Mouse (Mus musculus): ENCODE measurements around the gene Aldh9a1. TPM values are rescaled to one million over a fixed set of nuclear protein-coding genes. Genes with fewer than 3 reads are reported as not detected.

Aldh9a1 gene
- polyA plus RNA-seq, 1 experiment: 17.6 TPM

DNA sequence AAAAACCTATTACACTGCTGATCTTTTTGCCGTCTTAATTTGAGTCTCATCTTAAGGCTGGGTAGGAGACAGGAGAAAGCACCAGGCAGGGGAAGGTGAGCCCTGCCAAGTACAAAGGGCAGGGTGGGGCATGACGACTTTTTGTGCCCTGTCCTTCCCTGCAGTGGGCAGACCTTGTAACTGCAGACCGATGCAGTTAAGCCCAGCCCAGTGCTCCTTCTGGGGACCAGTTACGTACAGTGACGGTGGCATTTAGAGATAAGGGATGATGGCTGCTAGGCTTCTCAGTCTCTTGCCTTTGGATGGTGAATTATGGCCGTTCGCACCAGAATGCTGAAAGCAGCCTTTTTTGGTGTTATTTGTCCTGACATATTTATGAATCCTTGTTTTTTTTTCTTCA is 18.7 kb downstream of the Aldh9a1 start:
- no peak overlapping the region for H3K4me2 ChIP-seq (ENCODE audit: low read depth)
- TF ChIP-seq REST (IDR thresholded peaks at IDR 0.05; ENCODE audit: insufficient read depth, insufficient read length) (no peak), SRF (IDR thresholded peaks at IDR 0.05; ENCODE audit: control insufficient read depth, insufficient read length, low read depth) (no peak)
- no peak overlapping the region for H3K4me3 ChIP-seq
- peaks cover 11% of the 10 kb centered on the region for H3K36me3 ChIP-seq (ENCODE audit: control insufficient read depth, insufficient read depth)
- H3K79me2 ChIP-seq (ENCODE audit: control insufficient read depth, insufficient read depth): no peaks in the 10 kb centered on the region
- H3K27me3 ChIP-seq (ENCODE audit: control insufficient read depth, insufficient read depth, insufficient read length): no peaks in the 10 kb centered on the region
- H3ac ChIP-seq (ENCODE audit: control insufficient read depth, insufficient read length): no peak overlapping the region

DNA sequence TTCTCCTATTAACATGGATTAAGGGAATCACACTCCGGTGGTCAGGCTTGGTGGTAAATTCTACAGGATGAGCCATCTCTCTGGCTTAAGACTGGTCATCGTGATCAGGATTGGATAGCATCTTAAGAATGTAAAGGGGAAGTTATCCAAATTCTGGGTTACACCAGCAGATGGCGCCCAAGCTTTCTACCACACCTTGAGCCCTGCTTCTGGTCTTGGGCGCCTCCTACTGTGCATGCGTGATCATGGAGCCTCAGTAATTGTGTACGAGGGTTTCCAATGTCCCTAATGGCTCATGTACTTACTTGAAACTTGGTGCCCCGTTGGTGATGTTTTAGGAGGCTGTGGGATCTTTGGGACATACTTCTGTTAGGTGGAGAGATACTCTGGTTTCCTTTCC is 20.1 kb downstream of the Aldh9a1 start:
- Histone ChIP-seq H3K79me2 (ENCODE audit: control insufficient read depth, insufficient read depth) (no peaks in the 10 kb centered on the region), H3K36me3 (ENCODE audit: control insufficient read depth, insufficient read depth) (peaks cover 7% of the 10 kb centered on the region), H3K27me3 (ENCODE audit: control insufficient read depth, insufficient read depth, insufficient read length) (no peaks in the 10 kb centered on the region), H3ac (ENCODE audit: control insufficient read depth, insufficient read length) (no peak overlapping the region), H3K4me3 (no peak overlapping the region), H3K4me2 (ENCODE audit: low read depth) (no peak overlapping the region)
- no peak for TF ChIP-seq MYOD1 (IDR thresholded peaks at IDR 0.05; ENCODE audit: control insufficient read depth in 1 of 3, insufficient read length in 2 of 3, low read depth in 2 of 3)
- no peak for TF ChIP-seq CEBPB (IDR thresholded peaks at IDR 0.05; ENCODE audit: insufficient read depth, poor library complexity, severe bottlenecking)
- no peak for TF ChIP-seq TCF3 (IDR thresholded peaks at IDR 0.05; ENCODE audit: insufficient read length, low read depth)
- no peak for TF ChIP-seq MAX (IDR thresholded peaks at IDR 0.05; ENCODE audit: low read depth)
- TF ChIP-seq SRF (IDR thresholded peaks at IDR 0.05; ENCODE audit: control insufficient read depth, insufficient read length, low read depth): no peak
- no peak for TF ChIP-seq MYOG (IDR thresholded peaks at IDR 0.05; ENCODE audit: control insufficient read depth in 1 of 3, insufficient read depth in 1 of 3, insufficient read length in 2 of 3, low read depth in 2 of 3)
- TF ChIP-seq REST (IDR thresholded peaks at IDR 0.05; ENCODE audit: insufficient read depth, insufficient read length): no peak
- no peak for TF ChIP-seq E2F4 (IDR thresholded peaks at IDR 0.05; ENCODE audit: insufficient read depth)
- TF ChIP-seq POLR2AphosphoS2 (IDR thresholded peaks at IDR 0.05; ENCODE audit: insufficient read length, low read depth): no peak
- no peak for TF ChIP-seq POLR2A (IDR thresholded peaks at IDR 0.05; ENCODE audit: insufficient read length, low read depth)
- TF ChIP-seq TCF12 (IDR thresholded peaks at IDR 0.05; ENCODE audit: insufficient read depth, poor library complexity, severe bottlenecking): no peak
- TF ChIP-seq USF1 (IDR thresholded peaks at IDR 0.05; ENCODE audit: low read depth): no peak

DNA sequence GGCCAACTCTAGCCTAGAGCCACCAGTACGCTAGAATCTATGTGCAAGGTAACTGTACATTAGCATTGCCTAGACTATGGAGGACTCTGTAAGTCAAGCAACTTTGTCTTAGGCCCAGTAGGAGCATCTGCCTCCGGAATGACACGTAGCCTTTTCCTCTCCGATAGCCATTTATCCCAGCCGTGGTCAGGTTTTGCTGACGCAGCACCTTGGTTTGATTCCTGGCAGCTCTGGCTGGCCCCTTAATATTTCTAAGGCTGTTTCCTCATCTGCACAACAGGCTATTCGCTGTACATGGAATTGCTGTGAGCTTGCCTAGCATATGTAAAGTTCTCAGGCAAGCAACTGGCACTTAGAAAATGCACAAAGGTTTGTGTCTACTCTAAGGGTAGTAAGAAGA is 22.9 kb downstream of the Aldh9a1 start:
- TF ChIP-seq POLR2AphosphoS2 (IDR thresholded peaks at IDR 0.05; ENCODE audit: insufficient read length, low read depth): no peak
- no peak for TF ChIP-seq POLR2A (IDR thresholded peaks at IDR 0.05; ENCODE audit: insufficient read length, low read depth)
- no peak for TF ChIP-seq CEBPB (IDR thresholded peaks at IDR 0.05; ENCODE audit: insufficient read depth, poor library complexity, severe bottlenecking)
- TF ChIP-seq USF1 (IDR thresholded peaks at IDR 0.05; ENCODE audit: low read depth): no peak
- no peak for TF ChIP-seq MYOG (IDR thresholded peaks at IDR 0.05; ENCODE audit: control insufficient read depth in 1 of 3, insufficient read depth in 1 of 3, insufficient read length in 2 of 3, low read depth in 2 of 3)
- no peak for TF ChIP-seq MYOD1 (IDR thresholded peaks at IDR 0.05; ENCODE audit: control insufficient read depth in 1 of 3, insufficient read length in 2 of 3, low read depth in 2 of 3)
- TF ChIP-seq TCF3 (IDR thresholded peaks at IDR 0.05; ENCODE audit: insufficient read length, low read depth): no peak
- no peaks in the 10 kb centered on the region for H3K79me2 ChIP-seq (ENCODE audit: control insufficient read depth, insufficient read depth)
- H3K4me2 ChIP-seq (ENCODE audit: low read depth): no peak overlapping the region
- H3K27me3 ChIP-seq (ENCODE audit: control insufficient read depth, insufficient read depth, insufficient read length): no peaks in the 10 kb centered on the region
- H3K4me3 ChIP-seq: no peak overlapping the region
- no peak overlapping the region for H3ac ChIP-seq (ENCODE audit: control insufficient read depth, insufficient read length)
- no peaks in the 10 kb centered on the region for H3K36me3 ChIP-seq (ENCODE audit: control insufficient read depth, insufficient read depth)

DNA sequence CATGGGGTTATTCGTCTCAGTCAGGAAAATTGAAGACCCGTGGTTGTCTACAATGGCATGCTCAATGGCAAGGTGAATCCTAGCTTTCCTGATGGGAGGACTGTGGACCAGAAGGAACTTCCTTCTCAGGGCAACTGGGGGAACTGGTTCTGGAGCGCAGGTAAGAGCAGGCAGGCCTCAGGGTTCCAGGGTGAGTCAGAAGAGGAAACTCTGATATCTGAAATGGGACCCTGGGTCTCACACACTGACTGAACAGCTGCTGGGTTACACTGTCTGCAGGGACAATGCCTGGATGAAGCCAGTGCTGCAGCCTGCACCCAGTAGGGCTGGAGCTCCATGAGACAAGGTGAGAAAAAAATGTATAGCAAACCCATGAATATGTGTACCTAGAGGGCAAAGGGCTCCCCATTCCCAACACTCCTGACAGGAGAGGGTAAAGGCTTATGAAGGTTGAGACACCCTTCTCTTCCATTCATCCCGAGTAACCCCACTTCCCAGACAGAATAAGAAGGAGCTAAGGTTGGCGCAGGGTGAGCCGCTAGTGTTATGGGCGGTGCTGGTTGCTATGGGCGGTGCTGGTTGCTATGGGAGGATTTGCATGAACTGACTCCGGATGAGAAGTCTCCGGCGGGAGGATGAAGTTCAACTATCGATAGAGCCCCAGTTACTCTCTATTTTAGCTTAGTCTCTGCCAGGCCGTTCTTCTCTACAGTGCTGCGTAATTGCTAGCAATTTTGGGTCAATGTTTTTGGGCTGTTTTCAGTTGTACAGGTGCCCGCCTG is 24.4 kb downstream of the Aldh9a1 start:
- no peaks in the 10 kb centered on the region for H3K27me3 ChIP-seq (ENCODE audit: control insufficient read depth, insufficient read depth, insufficient read length)
- H3K4me2 ChIP-seq (ENCODE audit: low read depth): no peak overlapping the region
- no peaks in the 10 kb centered on the region for H3K36me3 ChIP-seq (ENCODE audit: control insufficient read depth, insufficient read depth)
- no peaks in the 10 kb centered on the region for H3K79me2 ChIP-seq (ENCODE audit: control insufficient read depth, insufficient read depth)
- H3K4me3 ChIP-seq: no peak overlapping the region
- no peak overlapping the region for H3ac ChIP-seq (ENCODE audit: control insufficient read depth, insufficient read length)
- TF ChIP-seq SRF (IDR thresholded peaks at IDR 0.05; ENCODE audit: control insufficient read depth, insufficient read length, low read depth) (no peak), MYOG (IDR thresholded peaks at IDR 0.05; ENCODE audit: control insufficient read depth in 1 of 3, insufficient read depth in 1 of 3, insufficient read length in 2 of 3, low read depth in 2 of 3) (no peak), CEBPB (IDR thresholded peaks at IDR 0.05; ENCODE audit: insufficient read depth, poor library complexity, severe bottlenecking) (no peak), MYOD1 (IDR thresholded peaks at IDR 0.05; ENCODE audit: control insufficient read depth in 1 of 3, insufficient read length in 2 of 3, low read depth in 2 of 3) (no peak), USF1 (IDR thresholded peaks at IDR 0.05; ENCODE audit: low read depth) (no peak), MAX (IDR thresholded peaks at IDR 0.05; ENCODE audit: low read depth) (no peak), TCF3 (IDR thresholded peaks at IDR 0.05; ENCODE audit: insufficient read length, low read depth) (no peak), REST (IDR thresholded peaks at IDR 0.05; ENCODE audit: insufficient read depth, insufficient read length) (no peak), POLR2AphosphoS2 (IDR thresholded peaks at IDR 0.05; ENCODE audit: insufficient read length, low read depth) (no peak), TCF12 (IDR thresholded peaks at IDR 0.05; ENCODE audit: insufficient read depth, poor library complexity, severe bottlenecking) (no peak), POLR2A (IDR thresholded peaks at IDR 0.05; ENCODE audit: insufficient read length, low read depth) (no peak), E2F4 (IDR thresholded peaks at IDR 0.05; ENCODE audit: insufficient read depth) (no peak)

DNA sequence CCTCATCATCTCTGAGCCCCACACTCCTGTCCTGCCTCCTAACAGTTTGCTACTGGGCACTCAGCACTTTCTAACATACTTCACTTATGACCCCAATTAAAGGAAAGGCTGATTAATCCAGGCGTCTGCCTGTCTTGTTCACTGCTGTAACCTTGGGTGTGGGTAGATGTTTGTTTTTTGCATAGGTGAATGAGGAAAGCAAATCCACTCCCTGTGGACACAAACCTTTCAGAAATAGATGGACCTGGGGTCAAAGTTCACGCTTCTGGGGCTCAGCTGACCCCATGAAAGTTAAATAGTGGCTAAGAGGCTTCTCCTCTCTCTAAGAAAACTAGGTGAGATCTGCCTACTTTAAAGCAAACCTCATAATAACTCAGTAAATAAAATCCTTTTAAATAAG is 25.2 kb downstream of the Aldh9a1 start:
- no peak overlapping the region for H3ac ChIP-seq (ENCODE audit: control insufficient read depth, insufficient read length)
- H3K4me2 ChIP-seq (ENCODE audit: low read depth): no peak overlapping the region
- H3K79me2 ChIP-seq (ENCODE audit: control insufficient read depth, insufficient read depth): no peaks in the 10 kb centered on the region
- H3K36me3 ChIP-seq (ENCODE audit: control insufficient read depth, insufficient read depth): no peaks in the 10 kb centered on the region
- no peak overlapping the region for H3K4me3 ChIP-seq
- TF ChIP-seq MYOD1 (IDR thresholded peaks at IDR 0.05; ENCODE audit: control insufficient read depth in 1 of 3, insufficient read length in 2 of 3, low read depth in 2 of 3) (no peak), REST (IDR thresholded peaks at IDR 0.05; ENCODE audit: insufficient read depth, insufficient read length) (no peak), POLR2AphosphoS2 (IDR thresholded peaks at IDR 0.05; ENCODE audit: insufficient read length, low read depth) (no peak)
- H3K27me3 ChIP-seq (ENCODE audit: control insufficient read depth, insufficient read depth, insufficient read length): no peaks in the 10 kb centered on the region
